Mouse (Mus musculus): ENCODE measurements around the gene Cep19. TPM values are rescaled to one million over a fixed set of nuclear protein-coding genes. Genes with fewer than 3 reads are reported as not detected.

Cep19 gene
- polyA plus RNA-seq, 1 experiment from 2014 or later: 31.7 TPM

GRCm38 (mm10) chr16:32129449-32130189 is 30.0 kb downstream of the Cep19 start:
- ATAC-seq (ENCODE audit: low read depth): no peak
- Histone ChIP-seq H3K36me3 (ENCODE audit: control insufficient read depth, insufficient read depth, low read length) (no peaks in the 10 kb centered on the region), H3K27me3 (ENCODE audit: control insufficient read depth, insufficient read depth, low read depth, low read length) (no peaks in the 10 kb centered on the region), H3K9me3 (ENCODE audit: control insufficient read depth, low read length) (no peaks in the 10 kb centered on the region), H3K9ac (ENCODE audit: low read length) (peak overlapping the region; percentile 48), H3K27ac (ENCODE audit: low read length) (peak overlapping the region; percentile 77), H3K4me1 (replicated peaks; ENCODE audit: control insufficient read depth, insufficient read depth, low read length) (no peaks in the 10 kb centered on the region), H3K4me3 (ENCODE audit: low read length) (peak overlapping the region; percentile 37), H3K4me2 (ENCODE audit: low read depth, low read length) (peak overlapping the region; percentile 50)
- WGBS: 51% methylated on average over 20 of the region's 20 CpGs

GRCm38 (mm10) chr16:32130190-32130826 is 30.7 kb downstream of the Cep19 start:
- peak overlapping the region; percentile 50 for H3K4me2 ChIP-seq (ENCODE audit: low read depth, low read length)
- peak overlapping the region; percentile 37 for H3K4me3 ChIP-seq (ENCODE audit: low read length)
- H3K27ac ChIP-seq (ENCODE audit: low read length): peak overlapping the region; percentile 77
- H3K9me3 ChIP-seq (ENCODE audit: control insufficient read depth, low read length): no peaks in the 10 kb centered on the region
- H3K4me1 ChIP-seq (replicated peaks; ENCODE audit: control insufficient read depth, insufficient read depth, low read length): no peaks in the 10 kb centered on the region
- no peaks in the 10 kb centered on the region for H3K36me3 ChIP-seq (ENCODE audit: control insufficient read depth, insufficient read depth, low read length)
- peak; percentile 83 for ATAC-seq (ENCODE audit: low read depth)
- WGBS: 50% methylated on average over 16 of the region's 16 CpGs
- no peaks in the 10 kb centered on the region for H3K27me3 ChIP-seq (ENCODE audit: control insufficient read depth, insufficient read depth, low read depth, low read length)
- H3K9ac ChIP-seq (ENCODE audit: low read length): peak overlapping the region; percentile 48

GRCm38 (mm10) chr16:32133148-32133547 is 33.5 kb downstream of the Cep19 start:
- ATAC-seq (ENCODE audit: low read depth): no peak
- no peak overlapping the region for H3K4me2 ChIP-seq (ENCODE audit: low read depth, low read length)
- H3K36me3 ChIP-seq (ENCODE audit: control insufficient read depth, insufficient read depth, low read length): no peaks in the 10 kb centered on the region
- H3K4me1 ChIP-seq (replicated peaks; ENCODE audit: control insufficient read depth, insufficient read depth, low read length): no peaks in the 10 kb centered on the region
- no peak overlapping the region for H3K4me3 ChIP-seq (ENCODE audit: low read length)
- no peaks in the 10 kb centered on the region for H3K9me3 ChIP-seq (ENCODE audit: control insufficient read depth, low read length)
- no peak overlapping the region for H3K9ac ChIP-seq (ENCODE audit: low read length)
- 60% methylated on average over 3 of the region's 3 CpGs for WGBS
- H3K27ac ChIP-seq (ENCODE audit: low read length): no peak overlapping the region
- no peaks in the 10 kb centered on the region for H3K27me3 ChIP-seq (ENCODE audit: control insufficient read depth, insufficient read depth, low read depth, low read length)

- WGBS: 82% methylated on average over 7 of the region's 7 CpGs
These were observed 36.3 kb downstream of the Cep19 start for GRCm38 (mm10) chr16:32135842-32136357.

GRCm38 (mm10) chr16:32138954-32139353 is 39.4 kb downstream of the Cep19 start:
- Histone ChIP-seq H3K4me3 (ENCODE audit: low read length) (no peak overlapping the region), H3K36me3 (ENCODE audit: control insufficient read depth, insufficient read depth, low read length) (peaks cover 19% of the 10 kb centered on the region), H3K9ac (ENCODE audit: low read length) (no peak overlapping the region), H3K4me2 (ENCODE audit: low read depth, low read length) (no peak overlapping the region), H3K4me1 (replicated peaks; ENCODE audit: control insufficient read depth, insufficient read depth, low read length) (no peaks in the 10 kb centered on the region), H3K27me3 (ENCODE audit: control insufficient read depth, insufficient read depth, low read depth, low read length) (no peaks in the 10 kb centered on the region), H3K27ac (ENCODE audit: low read length) (no peak overlapping the region), H3K9me3 (ENCODE audit: control insufficient read depth, low read length) (peaks cover 12% of the 10 kb centered on the region)
- ATAC-seq (ENCODE audit: low read depth): no peak
- WGBS: 67% methylated on average over 1 of the region's 1 CpGs

More at GRCm38 (mm10) chr16:32135842-32136357, 36.3 kb downstream of the Cep19 start:
- H3K4me1 ChIP-seq (replicated peaks; ENCODE audit: control insufficient read depth, insufficient read depth, low read length): no peaks in the 10 kb centered on the region
- H3K36me3 ChIP-seq (ENCODE audit: control insufficient read depth, insufficient read depth, low read length): no peaks in the 10 kb centered on the region
- H3K27me3 ChIP-seq (ENCODE audit: control insufficient read depth, insufficient read depth, low read depth, low read length): no peaks in the 10 kb centered on the region
- no peak overlapping the region for H3K4me3 ChIP-seq (ENCODE audit: low read length)
- no peaks in the 10 kb centered on the region for H3K9me3 ChIP-seq (ENCODE audit: control insufficient read depth, low read length)
- no peak overlapping the region for H3K27ac ChIP-seq (ENCODE audit: low read length)
- H3K9ac ChIP-seq (ENCODE audit: low read length): no peak overlapping the region
- H3K4me2 ChIP-seq (ENCODE audit: low read depth, low read length): no peak overlapping the region
- no peak for ATAC-seq (ENCODE audit: low read depth)

GRCm38 (mm10) chr16:32143766-32144165 is 44.2 kb downstream of the Cep19 start:
- no peak overlapping the region for H3K4me2 ChIP-seq (ENCODE audit: low read depth, low read length)
- no peaks in the 10 kb centered on the region for H3K4me1 ChIP-seq (replicated peaks; ENCODE audit: control insufficient read depth, insufficient read depth, low read length)
- H3K36me3 ChIP-seq (ENCODE audit: control insufficient read depth, insufficient read depth, low read length): peaks cover 39% of the 10 kb centered on the region
- ATAC-seq (ENCODE audit: low read depth): no peak
- WGBS: 91% methylated on average over 15 of the region's 15 CpGs
- peaks cover 20% of the 10 kb centered on the region for H3K9me3 ChIP-seq (ENCODE audit: control insufficient read depth, low read length)
- H3K4me3 ChIP-seq (ENCODE audit: low read length): no peak overlapping the region
- H3K27ac ChIP-seq (ENCODE audit: low read length): no peak overlapping the region
- no peaks in the 10 kb centered on the region for H3K27me3 ChIP-seq (ENCODE audit: control insufficient read depth, insufficient read depth, low read depth, low read length)
- H3K9ac ChIP-seq (ENCODE audit: low read length): no peak overlapping the region

GRCm38 (mm10) chr16:32144592-32144991 is 45.0 kb downstream of the Cep19 start:
- no peaks in the 10 kb centered on the region for H3K4me1 ChIP-seq (replicated peaks; ENCODE audit: control insufficient read depth, insufficient read depth, low read length)
- no peak overlapping the region for H3K9ac ChIP-seq (ENCODE audit: low read length)
- no peaks in the 10 kb centered on the region for H3K27me3 ChIP-seq (ENCODE audit: control insufficient read depth, insufficient read depth, low read depth, low read length)
- no peak overlapping the region for H3K4me3 ChIP-seq (ENCODE audit: low read length)
- ATAC-seq (ENCODE audit: low read depth): no peak
- WGBS: 88% methylated on average over 17 of the region's 17 CpGs
- peaks cover 20% of the 10 kb centered on the region for H3K9me3 ChIP-seq (ENCODE audit: control insufficient read depth, low read length)
- H3K27ac ChIP-seq (ENCODE audit: low read length): no peak overlapping the region
- H3K4me2 ChIP-seq (ENCODE audit: low read depth, low read length): no peak overlapping the region
- H3K36me3 ChIP-seq (ENCODE audit: control insufficient read depth, insufficient read depth, low read length): peaks cover 39% of the 10 kb centered on the region

- ATAC-seq (ENCODE audit: low read depth): 0 out of 2 replicates have a peak, but pooled peaks have one; percentile 47
These were observed 48.1 kb downstream of the Cep19 start for GRCm38 (mm10) chr16:32147589-32148207.

GRCm38 (mm10) chr16:32153976-32154375 is 54.4 kb downstream of the Cep19 start:
- H3K4me2 ChIP-seq (ENCODE audit: low read depth, low read length): no peak overlapping the region
- 50% methylated on average over 1 of the region's 1 CpGs for WGBS

More at GRCm38 (mm10) chr16:32147589-32148207, 48.1 kb downstream of the Cep19 start:
- peak overlapping the region; percentile 34; the same call in 1 of the 2 replicates for H3K4me2 ChIP-seq (ENCODE audit: low read depth, low read length)
- peaks cover 18% of the 10 kb centered on the region for H3K9me3 ChIP-seq (ENCODE audit: control insufficient read depth, low read length)
- 56% methylated on average over 10 of the region's 13 CpGs for WGBS
- H3K27ac ChIP-seq (ENCODE audit: low read length): no peak overlapping the region
- 0 out of 2 replicates have a peak overlapping the region, but pooled peaks have one; percentile 10 for H3K4me3 ChIP-seq (ENCODE audit: low read length)
- no peaks in the 10 kb centered on the region for H3K27me3 ChIP-seq (ENCODE audit: control insufficient read depth, insufficient read depth, low read depth, low read length)
- no peaks in the 10 kb centered on the region for H3K4me1 ChIP-seq (replicated peaks; ENCODE audit: control insufficient read depth, insufficient read depth, low read length)
- peaks cover 32% of the 10 kb centered on the region for H3K36me3 ChIP-seq (ENCODE audit: control insufficient read depth, insufficient read depth, low read length)
- no peak overlapping the region for H3K9ac ChIP-seq (ENCODE audit: low read length)

More at GRCm38 (mm10) chr16:32153976-32154375, 54.4 kb downstream of the Cep19 start:
- Histone ChIP-seq H3K9me3 (ENCODE audit: control insufficient read depth, low read length) (no peaks in the 10 kb centered on the region), H3K9ac (ENCODE audit: low read length) (no peak overlapping the region), H3K27ac (ENCODE audit: low read length) (no peak overlapping the region), H3K4me1 (replicated peaks; ENCODE audit: control insufficient read depth, insufficient read depth, low read length) (no peaks in the 10 kb centered on the region), H3K36me3 (ENCODE audit: control insufficient read depth, insufficient read depth, low read length) (no peaks in the 10 kb centered on the region), H3K4me3 (ENCODE audit: low read length) (no peak overlapping the region), H3K27me3 (ENCODE audit: control insufficient read depth, insufficient read depth, low read depth, low read length) (no peaks in the 10 kb centered on the region)
- ATAC-seq (ENCODE audit: low read depth): no peak

Measured in lung, embryonic 16.5 days (tissue).